9 mouse cellular contexts compared by ENCODE assay signal in genomic region chr11:87763988-87764876, GRCm38 (mm10). TPM values are rescaled to one million over a fixed set of nuclear protein-coding genes. Genes with fewer than 3 reads are reported as not detected.
DNase-seq lines count a peak whose midpoint lies in the region; ATAC-seq and TF ChIP-seq lines count a peak whose summit lies in the region.
"Had no signal": no experiment of that assay in that cellular context is flagged by ENCODE, and none has a peak within 500 bp of the region (broad histone marks: within the 10 kb centered on the region; RNA-seq: fewer than 3 reads in every experiment).

No protein-coding gene starts in this region.

- no peak for TF ChIP-seq POLR2A in testis, adult 2 months (IDR thresholded peaks at IDR 0.05; ENCODE audit: control insufficient read depth, low read depth, low read length)

- H3K4me3 ChIP-seq in testis, adult 2 months (ENCODE audit: control insufficient read depth, low read depth, low read length): peak overlapping the region; percentile 46
- H3K4me3 ChIP-seq in forebrain, embryonic 16.5 days (replicated peaks; ENCODE audit: low read length): peak overlapping the region; percentile 59
- H3K4me3 ChIP-seq in layer of hippocampus, adult 2 months: peak overlapping the region; percentile 67
- H3K4me3 ChIP-seq in midbrain, embryonic 10.5 days: peak overlapping the region; percentile 78
- H3K4me3 ChIP-seq: myocyte had no signal

- ATAC-seq in forebrain, embryonic 16.5 days: peak; percentile 19
- no peak for ATAC-seq in megakaryocyte-erythroid progenitor cell, adult 5-6 weeks (replicated peaks; ENCODE audit: low FRiP score, low TSS enrichment, poor library complexity, severe bottlenecking)

- peak overlapping the region; percentile 65 for H3K9ac ChIP-seq in forebrain, embryonic 16.5 days (replicated peaks; ENCODE audit: low read depth, low read length)

- no peak for DNase-seq in testis, postnatal 10 days (ENCODE audit: low spot score)
- peak; percentile 71 for DNase-seq in cerebellum, adult 8-10 months
- DNase-seq in layer of hippocampus, adult 2 months (ENCODE audit: low spot score in 2 of 2): peak; percentile 52 to 54
- peak; percentile 73 for DNase-seq in midbrain, embryonic 10.5 days (ENCODE audit: low spot score)
- peak; percentile 46 to 60 for DNase-seq in spleen, postnatal 36 days (ENCODE audit: low spot score in 2 of 2)

- H3K36me3 ChIP-seq in testis, adult 2 months (ENCODE audit: control insufficient read depth, insufficient read depth, low read length): no peaks in the 10 kb centered on the region
- H3K36me3 ChIP-seq in forebrain, embryonic 16.5 days (ENCODE audit: control insufficient read depth, insufficient read depth): no peaks in the 10 kb centered on the region
- H3K36me3 ChIP-seq in midbrain, embryonic 10.5 days: no peaks in the 10 kb centered on the region

- no peak overlapping the region for H3K27ac ChIP-seq in testis, adult 2 months (ENCODE audit: control insufficient read depth, insufficient read depth, low read depth, low read length)
- H3K27ac ChIP-seq in forebrain, embryonic 16.5 days (ENCODE audit: low read length): 0 out of 2 replicates have a peak overlapping the region, but pooled peaks have one; percentile 15
- peak overlapping the region; percentile 98 for H3K27ac ChIP-seq in layer of hippocampus, adult 2 months
- peak overlapping the region; percentile 89 for H3K27ac ChIP-seq in midbrain, embryonic 10.5 days (replicated peaks)

- H3K9me3 ChIP-seq in forebrain, embryonic 16.5 days (ENCODE audit: control insufficient read depth, low read length): no peaks in the 10 kb centered on the region
- H3K9me3 ChIP-seq in midbrain, embryonic 10.5 days (replicated peaks): no peaks in the 10 kb centered on the region

- peaks cover 21% of the 10 kb centered on the region for H3K4me1 ChIP-seq in testis, adult 2 months (ENCODE audit: control insufficient read depth, insufficient read depth, low read length)
- peaks cover 51% of the 10 kb centered on the region for H3K4me1 ChIP-seq in forebrain, embryonic 16.5 days (replicated peaks; ENCODE audit: control insufficient read depth, insufficient read depth, low read length)
- peaks cover 48% of the 10 kb centered on the region for H3K4me1 ChIP-seq in midbrain, embryonic 10.5 days

- TF ChIP-seq CTCF in testis, adult 2 months (IDR thresholded peaks at IDR 0.05; ENCODE audit: control insufficient read depth, insufficient read depth, insufficient replicate concordance, low read depth, low read length): no peak
- TF ChIP-seq CTCF in layer of hippocampus, adult 2 months (conservative IDR thresholded peaks at IDR 0.05): no peak

- under 1% methylated on average over 65 of the region's 65 CpGs for WGBS in forebrain, embryonic 16.5 days
- WGBS in midbrain, embryonic 10.5 days: 1% methylated on average over 65 of the region's 65 CpGs

- H3K4me2 ChIP-seq in forebrain, embryonic 16.5 days (ENCODE audit: low read length): peak overlapping the region; percentile 74

- no peaks in the 10 kb centered on the region for H3K27me3 ChIP-seq in testis, adult 2 months (ENCODE audit: control insufficient read depth, insufficient read depth, low read length)
- H3K27me3 ChIP-seq in forebrain, embryonic 16.5 days (replicated peaks; ENCODE audit: control insufficient read depth, insufficient read depth, low read length): no peaks in the 10 kb centered on the region
- peaks cover 93% of the 10 kb centered on the region for H3K27me3 ChIP-seq in midbrain, embryonic 10.5 days (ENCODE audit: low read depth, poor library complexity, severe bottlenecking)

RNA-seq across cellular contexts. Expression of gene Tspoap1, which starts 3.9 kb away (rescaled TPM):
- polyA plus RNA-seq in testis, adult 2 months (2012; rRNA removed): 10.3 and 11.8 TPM in 2 replicates
- polyA plus RNA-seq in forebrain, embryonic 16.5 days (2015; fragmentation: Nextera tagmentation; extraction: Ambion mirVana): 26.4 and 47.4 TPM in 2 replicates
- 100 to 1,000 TPM; 155 to 175 TPM for total RNA-seq in layer of hippocampus, adult 2 months (2021)
- polyA plus RNA-seq in midbrain, embryonic 10.5 days (2016; fragmentation: Nextera tagmentation; extraction: Ambion mirVana): 8.2 and 14.7 TPM in 2 replicates
- total RNA-seq in megakaryocyte-erythroid progenitor cell, adult 5-6 weeks (2014; fragmentation: Nextera tagmentation): 5.5 and 20.3 TPM in 2 replicates
- 3.5 and 5.4 TPM in 2 replicates for total RNA-seq in megakaryocyte-erythroid progenitor cell, adult 5-6 weeks (2017)

RNA-seq across cellular contexts. Expression of gene Supt4a, which starts 26.9 kb away (rescaled TPM):
- polyA plus RNA-seq in testis, adult 2 months (2012; rRNA removed): 50.9 and 54.9 TPM in 2 replicates
- 133 and 147 TPM in 2 replicates for polyA plus RNA-seq in forebrain, embryonic 16.5 days (2015; fragmentation: Nextera tagmentation; extraction: Ambion mirVana)
- total RNA-seq in layer of hippocampus, adult 2 months (2021): 10 to 100 TPM; 72.1 to 72.8 TPM
- polyA plus RNA-seq in midbrain, embryonic 10.5 days (2016; fragmentation: Nextera tagmentation; extraction: Ambion mirVana): 157 and 171 TPM in 2 replicates
- total RNA-seq in megakaryocyte-erythroid progenitor cell, adult 5-6 weeks (2014; fragmentation: Nextera tagmentation): 146 and 192 TPM in 2 replicates
- 55.2 and 75.2 TPM in 2 replicates for total RNA-seq in megakaryocyte-erythroid progenitor cell, adult 5-6 weeks (2017)

RNA-seq across cellular contexts. Expression of gene Mpo, which starts 29.1 kb away (rescaled TPM):
- 1.9 and 5.5 TPM in 2 replicates for polyA plus RNA-seq in testis, adult 2 months (2012; rRNA removed)
- polyA plus RNA-seq in forebrain, embryonic 16.5 days (2015; fragmentation: Nextera tagmentation; extraction: Ambion mirVana): 0.29 and 0.80 TPM in 2 replicates
- not detected for total RNA-seq in layer of hippocampus, adult 2 months (2021)
- polyA plus RNA-seq in midbrain, embryonic 10.5 days (2016; fragmentation: Nextera tagmentation; extraction: Ambion mirVana): 2.5 and 2.7 TPM in 2 replicates
- total RNA-seq in megakaryocyte-erythroid progenitor cell, adult 5-6 weeks (2014; fragmentation: Nextera tagmentation): 7.9 TPM in 1 of 2 replicates, not detected in the other
- 7.6 and 31.9 TPM in 2 replicates for total RNA-seq in megakaryocyte-erythroid progenitor cell, adult 5-6 weeks (2017)
- polyA plus RNA-seq: myocyte had no signal
